Comparison of ENCODE assay signal across 9 mouse cellular contexts in the genomic region with DNA sequence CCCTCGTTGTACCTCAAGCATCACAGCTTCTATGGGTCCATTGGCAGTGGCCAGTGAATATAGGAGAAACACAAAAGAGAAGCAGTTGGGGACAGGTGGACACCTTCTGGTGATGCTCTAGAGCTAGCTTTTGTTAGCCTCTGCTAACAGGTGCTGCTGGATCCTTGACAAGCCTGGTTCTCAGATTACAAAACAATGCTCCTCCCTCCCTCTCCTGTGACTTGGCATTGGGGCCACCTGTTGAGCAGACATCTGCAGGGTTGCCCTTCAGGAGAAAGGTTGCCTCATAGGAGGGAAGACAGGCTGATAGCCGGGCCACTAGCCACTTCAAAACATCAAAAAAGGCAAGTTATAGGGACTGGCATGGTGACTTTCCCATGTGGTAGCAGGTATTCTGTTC. TPM values are rescaled to one million over a fixed set of nuclear protein-coding genes. Genes with fewer than 3 reads are reported as not detected.
DNase-seq lines count a peak whose midpoint lies in the region; ATAC-seq lines count a peak whose summit lies in the region.
"Had no signal": no experiment of that assay in that cellular context is flagged by ENCODE, and none has a peak within 500 bp of the region (broad histone marks: within the 10 kb centered on the region; RNA-seq: fewer than 3 reads in every experiment).

A gene (plus strand): TSS at position 287 of the 400 bp plus-strand sequence.

- WGBS in heart, embryonic 15.5 days, result 41% methylated on average over 2 of the region's 2 CpGs

- no peak within 1 kb of the TSS for H3K9ac ChIP-seq in heart, embryonic 15.5 days
- H3K9ac ChIP-seq: liver, embryonic 15.5 days had no signal

- no peak within 1 kb of the TSS for H3K27ac ChIP-seq in heart, embryonic 15.5 days
- H3K27ac ChIP-seq: liver, embryonic 15.5 days had no signal

- no peak for ATAC-seq in heart, embryonic 15.5 days (replicated peaks; ENCODE audit: insufficient number of reproducible peaks, insufficient read depth, low FRiP score, low read depth)
- no peak for ATAC-seq in megakaryocyte, adult 5-6 weeks (ENCODE audit: poor library complexity, severe bottlenecking)
- no peak for ATAC-seq in erythroid progenitor cell, adult 5-6 weeks (replicated peaks; ENCODE audit: low FRiP score, poor library complexity, severe bottlenecking)

- H3K4me2 ChIP-seq in heart, embryonic 15.5 days, result no peak within 1 kb of the TSS
- H3K4me2 ChIP-seq: liver, embryonic 15.5 days had no signal

- no peaks in the 10 kb centered on the region for H3K27me3 ChIP-seq in heart, embryonic 15.5 days
- H3K27me3 ChIP-seq: liver, embryonic 15.5 days had no signal

- no peak for DNase-seq in layer of hippocampus, adult 8-10 months (ENCODE audit: low spot score in 2 of 2)
- DNase-seq in layer of hippocampus, postnatal 36 days, result no peak
- DNase-seq in adrenal gland, postnatal 25 days, result no peak
- DNase-seq in gastrocnemius, adult 8-10 months (ENCODE audit: low spot score in 2 of 2), result no peak
- DNase-seq in left cerebral cortex, adult 18-20 months (ENCODE audit: low spot score in 2 of 2), result no peak

- no peaks in the 10 kb centered on the region for H3K36me3 ChIP-seq in heart, embryonic 15.5 days
- H3K36me3 ChIP-seq: liver, embryonic 15.5 days had no signal

- H3K4me1 ChIP-seq in heart, embryonic 15.5 days (replicated peaks), result peaks cover 4% of the 10 kb centered on the region; the same call in 1 of the 2 replicates
- H3K4me1 ChIP-seq: liver, embryonic 15.5 days had no signal

- no peaks in the 10 kb centered on the region for H3K9me3 ChIP-seq in heart, embryonic 15.5 days (replicated peaks)
- H3K9me3 ChIP-seq: liver, embryonic 15.5 days had no signal

- no peak within 1 kb of the TSS for H3K4me3 ChIP-seq in heart, embryonic 15.5 days
- H3K4me3 ChIP-seq: liver, embryonic 15.5 days had no signal

RNA-seq across cellular contexts. Expression of the gene that starts here (rescaled TPM):
- total RNA-seq in layer of hippocampus, adult 8-10 months (2022), result 10 to 100 TPM in 3 of 4 experiments, 1 to 10 TPM in 1; 9.1 to 11.1 (median 10.8) TPM
- total RNA-seq in layer of hippocampus, postnatal 36 days (2021), result 10 to 100 TPM in 1 of 2 experiments, 1 to 10 TPM in 1; 9.3 to 10.5 TPM
- 27.7 and 30.6 TPM in 2 replicates for total RNA-seq in adrenal gland, postnatal 25 days (2021)
- polyA plus RNA-seq in heart, embryonic 15.5 days (2015; fragmentation: Nextera tagmentation; extraction: Ambion mirVana), result 22.2 and 27.3 TPM in 2 replicates
- total RNA-seq in megakaryocyte, adult 5-6 weeks (2015), result 61.5 and 74.8 TPM in 2 replicates
- 49.5 and 54.3 TPM in 2 replicates for total RNA-seq in megakaryocyte, adult 5-6 weeks (2017)
- total RNA-seq in erythroid progenitor cell, adult 5-6 weeks (2015; ENCODE audit: low replicate concordance), result 6.5 and 9.6 TPM in 2 replicates
- 3.0 and 3.2 TPM in 2 replicates for total RNA-seq in erythroid progenitor cell, adult 5-6 weeks (2017; ENCODE audit: low replicate concordance)
- total RNA-seq in gastrocnemius, adult 8-10 months (2022), result 1 to 10 TPM; 4.9 to 6.7 (median 5.4) TPM
- 1 to 10 TPM; 8.5 to 8.7 TPM for total RNA-seq in left cerebral cortex, adult 18-20 months (2021)
